Mouse (Mus musculus): Measurements from ENCODE around the gene Tmem126a.

Tmem126a gene

GRCm38 (mm10) chr7:90456845-90457468 is at the start of gene Tmem126a:
Tmem126a (minus strand) TSS chr7:90457229.
- in situ Hi-C loops (cut with MboI, MseI) = loop anchor here (25.0 kb wide), 2 partner anchors 470 to 1120 kb away; partner anchors contain the start of gene Eed

GRCm38 (mm10) chr7:90482607-90483006 is 25.6 kb upstream of the Tmem126a start:
- in situ Hi-C loops (cut with MboI, MseI) = no loop called here

- in situ Hi-C loops (cut with MboI, MseI) = loop anchor here (5.0 kb wide), 1 partner anchor 39 kb away; no protein-coding TSS in a partner anchor
These were observed 19.6 kb upstream of the Tmem126a start, which contains the start of gene Dlg2 for GRCm38 (mm10) chr7:90476313-90477245. Dlg2 (plus strand) TSS chr7:90476672.

- in situ Hi-C loops (cut with MboI, MseI) = loop anchor here (5.0 kb wide), 1 partner anchor 39 kb away; no protein-coding TSS in a partner anchor
These were observed 18.8 kb upstream of the Tmem126a start, which contains the start of gene Tmem126b for GRCm38 (mm10) chr7:90475793-90476312. Tmem126b (minus strand) TSS chr7:90476001.

- in situ Hi-C loops (cut with MboI, MseI) = loop anchor here (25.0 kb wide), 2 partner anchors 486 to 1136 kb away; partner anchors contain the start of gene Eed
These were observed 16.5 kb upstream of the Tmem126a start for GRCm38 (mm10) chr7:90473511-90473910.

- in situ Hi-C loops (cut with MboI, MseI) = loop anchor here (25.0 kb wide), 2 partner anchors 474 to 1124 kb away; partner anchors contain the start of gene Eed
These were observed 4.4 kb upstream of the Tmem126a start for GRCm38 (mm10) chr7:90461441-90461840.

GRCm38 (mm10) chr7:90460930-90461329 is 3.9 kb upstream of the Tmem126a start:
- in situ Hi-C loops (cut with MboI, MseI) = loop anchor here (25.0 kb wide), 2 partner anchors 474 to 1124 kb away; partner anchors contain the start of gene Eed

- in situ Hi-C loops (cut with MboI, MseI) = loop anchor here (25.0 kb wide), 2 partner anchors 473 to 1123 kb away; partner anchors contain the start of gene Eed
These were observed 3.3 kb upstream of the Tmem126a start for GRCm38 (mm10) chr7:90460330-90460729.

GRCm38 (mm10) chr7:90457517-90457916 is 488 bp upstream of the Tmem126a start:
- in situ Hi-C loops (cut with MboI, MseI) = loop anchor here (25.0 kb wide), 2 partner anchors 470 to 1120 kb away; partner anchors contain the start of gene Eed

GRCm38 (mm10) chr7:90456149-90456844 is 732 bp downstream of the Tmem126a start:
- in situ Hi-C loops (cut with MboI, MseI) = loop anchor here (25.0 kb wide), 2 partner anchors 469 to 1119 kb away; partner anchors contain the start of gene Eed

- in situ Hi-C loops (cut with MboI, MseI) = no loop called here
These were observed 12.8 kb downstream of the Tmem126a start for GRCm38 (mm10) chr7:90444206-90444605.

GRCm38 (mm10) chr7:90443101-90444091 is 13.6 kb downstream of the Tmem126a start:
- in situ Hi-C loops (cut with MboI, MseI) = no loop called here

- in situ Hi-C loops (cut with MboI, MseI) = no loop called here
These were observed 14.4 kb downstream of the Tmem126a start, which contains the start of gene Crebzf for GRCm38 (mm10) chr7:90442518-90443080. Crebzf (plus strand) TSS chr7:90442729.

GRCm38 (mm10) chr7:90442070-90442469 is 15.0 kb downstream of the Tmem126a start:
- in situ Hi-C loops (cut with MboI, MseI) = no loop called here

GRCm38 (mm10) chr7:90440044-90440443 is 17.0 kb downstream of the Tmem126a start:
- in situ Hi-C loops (cut with MboI, MseI) = no loop called here

GRCm38 (mm10) chr7:90432221-90432620 is 24.8 kb downstream of the Tmem126a start:
- in situ Hi-C loops (cut with MboI, MseI) = no loop called here

GRCm38 (mm10) chr7:90427006-90427405 is 30.0 kb downstream of the Tmem126a start:
- in situ Hi-C loops (cut with MboI, MseI) = no loop called here

- in situ Hi-C loops (cut with MboI, MseI) = no loop called here
These were observed 30.7 kb downstream of the Tmem126a start, which contains the start of gene Ccdc89 for GRCm38 (mm10) chr7:90426020-90427001. Ccdc89 (plus strand) TSS chr7:90426577.
